ENCODE assay signal across 10 mouse cellular contexts in genomic region chr11:42606225-42606624, GRCm38 (mm10).
DNase-seq lines count a peak whose midpoint lies in the region; ATAC-seq and TF ChIP-seq lines count a peak whose summit lies in the region.
"Had no signal": no experiment of that assay in that cellular context is flagged by ENCODE, and none has a peak within 500 bp of the region (broad histone marks: within the 10 kb centered on the region; RNA-seq: fewer than 3 reads in every experiment).

No protein-coding gene starts in this region.

- H3K9ac ChIP-seq in lung, embryonic 14.5 days = no peak overlapping the region
- no peak overlapping the region for H3K9ac ChIP-seq in lung, embryonic 16.5 days (ENCODE audit: low read length)
- H3K9ac ChIP-seq: liver, embryonic 15.5 days had no signal

- H3K36me3 ChIP-seq in lung, embryonic 14.5 days (ENCODE audit: insufficient read depth) = no peaks in the 10 kb centered on the region
- H3K36me3 ChIP-seq in lung, embryonic 16.5 days (ENCODE audit: control insufficient read depth, insufficient read depth, low read length) = no peaks in the 10 kb centered on the region
- H3K36me3 ChIP-seq: liver, embryonic 15.5 days had no signal

- no peaks in the 10 kb centered on the region for H3K4me1 ChIP-seq in lung, embryonic 14.5 days (ENCODE audit: insufficient read depth)
- H3K4me1 ChIP-seq in lung, embryonic 16.5 days (replicated peaks; ENCODE audit: control insufficient read depth, insufficient read depth, low read length) = no peaks in the 10 kb centered on the region
- H3K4me1 ChIP-seq: liver, embryonic 15.5 days had no signal

- ATAC-seq in lung, embryonic 14.5 days (ENCODE audit: insufficient read depth) = peak; percentile 75; the same call in 1 of the 2 replicates
- ATAC-seq in lung, embryonic 16.5 days (ENCODE audit: low read depth) = peak; percentile 38; the same call in 1 of the 2 replicates

- no peaks in the 10 kb centered on the region for H3K9me3 ChIP-seq in lung, embryonic 14.5 days (ENCODE audit: low read depth, low read length)
- no peaks in the 10 kb centered on the region for H3K9me3 ChIP-seq in lung, embryonic 16.5 days (ENCODE audit: control insufficient read depth, low read length)
- H3K9me3 ChIP-seq: liver, embryonic 15.5 days had no signal

- WGBS in lung, embryonic 14.5 days = 51% methylated on average over 1 of the region's 1 CpGs
- 29% methylated on average over 1 of the region's 1 CpGs for WGBS in lung, embryonic 16.5 days

- H3K27me3 ChIP-seq in lung, embryonic 14.5 days (ENCODE audit: insufficient read depth, low read length) = no peaks in the 10 kb centered on the region
- no peaks in the 10 kb centered on the region for H3K27me3 ChIP-seq in lung, embryonic 16.5 days (ENCODE audit: control insufficient read depth, insufficient read depth, low read depth, low read length)
- H3K27me3 ChIP-seq: liver, embryonic 15.5 days had no signal

- no peak overlapping the region for H3K4me3 ChIP-seq in lung, embryonic 14.5 days (ENCODE audit: low read depth, low read length)
- H3K4me3 ChIP-seq in lung, embryonic 16.5 days (ENCODE audit: low read length) = no peak overlapping the region
- H3K4me3 ChIP-seq: liver, embryonic 15.5 days had no signal

- peak; percentile 2 for DNase-seq in adrenal gland, adult 2 months
- DNase-seq in adrenal gland, postnatal 4 days (ENCODE audit: low spot score in 2 of 2) = no peak
- DNase-seq in lung, embryonic 14.5 days = peak; percentile 80
- no peak for DNase-seq in lung, postnatal 4 days
- peak; percentile 15 to 17 for DNase-seq in frontal cortex, postnatal 10 days (ENCODE audit: low spot score in 2 of 2)
- no peak for DNase-seq in spleen, postnatal 4 days (ENCODE audit: low spot score in 2 of 2)
- DNase-seq in kidney, postnatal 10 days = no peak
- DNase-seq: kidney, adult 8-10 months had no signal

- no peak overlapping the region for H3K4me2 ChIP-seq in lung, embryonic 14.5 days
- no peak overlapping the region for H3K4me2 ChIP-seq in lung, embryonic 16.5 days (ENCODE audit: low read depth, low read length)
- H3K4me2 ChIP-seq: liver, embryonic 15.5 days had no signal

- no peak for TF ChIP-seq CTCF in lung, embryonic 14.5 days (IDR thresholded peaks at IDR 0.05; ENCODE audit: low read depth)

- no peak overlapping the region for H3K27ac ChIP-seq in lung, embryonic 14.5 days (ENCODE audit: low read depth)
- no peak overlapping the region for H3K27ac ChIP-seq in lung, embryonic 16.5 days (ENCODE audit: low read length)
- H3K27ac ChIP-seq: liver, embryonic 15.5 days had no signal

Comparison
In these comparisons a context has a peak if more than half of its experiments do, and no peak if none do; other contexts are left out.
1. DNase-seq: peak in adrenal gland, adult 2 months (single experiment), lung, embryonic 14.5 days (single experiment) and frontal cortex, postnatal 10 days (2 of 2); none in adrenal gland, postnatal 4 days (0 of 2), lung, postnatal 4 days (0 of 2), spleen, postnatal 4 days (0 of 2) and kidney, postnatal 10 days (single experiment).